Mouse (Mus musculus) CD4-positive, CD25-positive, alpha-beta regulatory T cell (primary cell): ENCODE measurements around the gene Mapkap1. TPM values are rescaled to one million over a fixed set of nuclear protein-coding genes. Genes with fewer than 3 reads are reported as not detected.

ENCODE experiments used
- polyA plus RNA-seq: library from polyadenylated mRNA; unstranded; fragments of 100-300 nt; shearing (Covaris generic); gene quantifications from one replicate; pipeline ENCODE4 v1.2.1, GENCODE M21; 2017

The Mapkap1 gene
- 114 TPM for polyA plus RNA-seq

DNA sequence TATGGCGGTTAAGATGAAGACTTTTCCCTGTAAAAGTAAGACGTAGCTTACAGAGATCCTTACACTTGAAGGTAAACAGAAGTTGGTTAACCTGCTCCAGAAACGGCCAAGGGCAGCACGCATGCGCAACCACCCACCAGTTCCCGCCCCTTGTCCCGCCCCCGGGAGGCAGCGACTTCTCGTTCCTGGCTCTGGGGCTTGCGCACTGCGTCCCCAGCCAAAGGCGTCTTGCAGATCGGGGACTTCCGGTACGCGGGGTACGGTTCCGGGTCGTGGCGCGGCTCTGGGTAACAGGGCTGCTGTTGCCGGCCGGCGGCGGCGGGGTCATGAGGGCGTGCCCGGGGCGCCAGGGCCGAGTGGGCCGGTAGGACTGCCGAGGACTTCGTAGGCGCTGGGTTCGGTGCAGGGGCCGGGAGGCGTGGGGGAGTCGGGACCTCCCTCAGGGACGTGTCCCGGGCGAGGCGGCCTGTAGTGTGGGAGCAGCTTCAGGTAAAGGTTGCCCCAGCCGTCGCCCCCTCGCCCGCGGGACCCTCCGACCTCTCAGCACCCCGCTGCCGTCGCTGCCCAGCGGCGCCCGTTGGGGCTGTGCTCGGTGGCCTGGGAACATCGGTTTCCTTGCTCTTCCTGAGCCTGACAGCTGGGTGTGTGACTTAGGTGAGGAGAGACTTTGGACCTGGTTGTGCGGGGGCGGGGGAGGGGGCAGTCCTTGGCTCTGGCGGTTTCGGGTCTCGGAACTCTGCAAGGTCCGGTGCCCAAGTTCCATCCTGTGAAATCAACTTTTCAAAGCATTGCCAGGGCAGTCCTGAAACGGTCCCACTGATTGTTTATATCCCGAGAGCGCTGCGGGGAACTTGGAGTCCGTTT lies at the start of gene Mapkap1:
Mapkap1 (plus strand) TSS at position 171 of the 864 bp plus-strand sequence.

DNA sequence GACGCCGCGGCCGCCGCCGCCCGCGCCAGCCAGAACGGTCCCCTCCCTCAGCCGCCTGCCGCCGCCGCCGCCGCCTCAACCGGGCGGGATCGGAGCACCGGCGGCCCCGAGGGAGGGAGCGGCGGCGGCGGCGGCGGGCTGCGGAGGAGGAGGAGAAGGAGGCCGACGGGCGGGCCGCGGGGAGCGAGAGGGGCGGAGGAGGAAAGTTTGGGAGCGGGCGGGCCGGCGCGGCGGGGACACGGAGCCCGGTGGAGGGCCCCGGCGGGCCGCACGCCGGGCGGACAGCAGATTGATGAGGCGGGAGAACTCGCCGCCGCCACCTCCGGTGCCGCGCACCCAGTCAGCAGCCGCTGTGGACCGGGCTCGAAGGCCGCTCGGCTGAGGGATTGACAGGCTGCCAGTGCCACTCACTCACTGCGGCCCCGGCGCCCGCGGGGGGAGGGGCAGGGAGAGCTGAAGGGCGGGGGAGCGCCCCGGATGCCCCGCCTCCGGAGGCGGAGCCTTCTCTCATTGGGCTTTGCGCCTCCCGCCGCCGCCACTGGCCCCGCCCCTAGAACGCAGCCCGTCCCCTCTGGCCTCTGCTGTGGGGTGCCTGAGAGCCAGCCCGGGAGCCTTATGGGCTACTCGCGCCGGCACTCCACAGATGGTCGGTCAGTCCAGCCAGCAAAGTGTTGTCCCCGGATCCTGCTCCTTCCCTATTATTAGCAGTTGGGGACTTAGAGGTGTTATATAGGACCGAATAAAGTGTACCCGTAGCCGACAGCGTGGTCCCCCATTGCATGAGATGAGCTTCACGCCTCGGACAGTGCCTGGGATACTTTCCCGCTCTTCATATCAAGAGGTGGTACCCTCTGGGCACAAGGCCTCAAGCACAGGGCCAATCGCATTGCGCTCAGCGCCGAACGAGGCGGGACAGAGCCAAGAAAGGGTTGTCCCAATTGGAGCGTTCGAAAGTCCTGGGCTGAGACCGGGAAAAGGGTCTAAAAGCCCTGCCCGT lies 34.0 kb upstream of the Mapkap1 start, which contains the start of gene Pbx3:
Pbx3 (minus strand) TSS at position 838 of the 997 bp plus-strand sequence.

Other genes starting within 250 kb of the Mapkap1 start
- gene Pbx3, start 33.6 kb upstream of the Mapkap1 start, polyA plus RNA-seq = 1.7 TPM